Mouse (Mus musculus) right cerebral cortex, adult 18-20 months (tissue): ENCODE measurements around the gene Sppl2b.
"Not testable (repeated sequence)": the region's sequence is repeated elsewhere in the genome, so short reads cannot be mapped to it uniquely, and the experiment has no call there.

Experiments used
- DNase-seq: peaks from one replicate; pipeline ENCODE4 v3.0.0; 2022; ENCODE audit warnings: mixed read lengths

Gene Sppl2b

GRCm38 (mm10) chr10:80824827-80825226 lies 30.2 kb upstream of the Sppl2b start:
- no peak for DNase-seq

- peak; percentile 100 for DNase-seq
Observed at GRCm38 (mm10) chr10:80826151-80827062, 28.7 kb upstream of the Sppl2b start, which contains the start of gene Oaz1. Gene Oaz1 (plus strand): TSS chr10:80826656.

- DNase-seq = no peak
Observed at GRCm38 (mm10) chr10:80827063-80827869, 27.8 kb upstream of the Sppl2b start.

- no peak for DNase-seq
Observed at GRCm38 (mm10) chr10:80827870-80828420, 27.1 kb upstream of the Sppl2b start.

- not testable (repeated sequence) for DNase-seq
Observed at GRCm38 (mm10) chr10:80828587-80828986, 26.5 kb upstream of the Sppl2b start.

GRCm38 (mm10) chr10:80829359-80830278 lies 25.5 kb upstream of the Sppl2b start:
- no peak for DNase-seq

- no peak for DNase-seq
Observed at GRCm38 (mm10) chr10:80831136-80831535, 23.9 kb upstream of the Sppl2b start.

- DNase-seq = no peak
Observed at GRCm38 (mm10) chr10:80832818-80833217, 22.3 kb upstream of the Sppl2b start.

GRCm38 (mm10) chr10:80835617-80836016 lies 19.5 kb upstream of the Sppl2b start:
- DNase-seq = no peak

- DNase-seq = no peak
Observed at GRCm38 (mm10) chr10:80836949-80837379, 18.1 kb upstream of the Sppl2b start.

GRCm38 (mm10) chr10:80837827-80838226 lies 17.2 kb upstream of the Sppl2b start:
- DNase-seq = no peak

- DNase-seq = no peak
Observed at GRCm38 (mm10) chr10:80838346-80838912, 16.6 kb upstream of the Sppl2b start.

- no peak for DNase-seq
Observed at GRCm38 (mm10) chr10:80839848-80840247, 15.2 kb upstream of the Sppl2b start.

- DNase-seq = no peak
Observed at GRCm38 (mm10) chr10:80841685-80842084, 13.4 kb upstream of the Sppl2b start.

- peak; percentile 79 for DNase-seq
Observed at GRCm38 (mm10) chr10:80842334-80842733, 12.7 kb upstream of the Sppl2b start.

- no peak for DNase-seq
Observed at GRCm38 (mm10) chr10:80843087-80843930, 11.8 kb upstream of the Sppl2b start.

GRCm38 (mm10) chr10:80843931-80844547 lies 11.0 kb upstream of the Sppl2b start, which contains the start of gene Lingo3:
Gene Lingo3 (minus strand): TSS chr10:80844039.
- peak; percentile 69 for DNase-seq

GRCm38 (mm10) chr10:80845055-80845693 lies 9.9 kb upstream of the Sppl2b start:
- no peak for DNase-seq

- peak; percentile 79 for DNase-seq
Observed at GRCm38 (mm10) chr10:80845732-80846131, 9.3 kb upstream of the Sppl2b start.

GRCm38 (mm10) chr10:80848571-80848970 lies 6.5 kb upstream of the Sppl2b start:
- no peak for DNase-seq
